Mouse (Mus musculus) mouse embryonic stem cell (cell line): ENCODE measurements around the gene Slc22a19.
"Not testable (repeated sequence)": the region's sequence is repeated elsewhere in the genome, so short reads cannot be mapped to it uniquely, and the experiment has no call there.

Experiments used
- in situ Hi-C, 2 experiments: fragments of 300-500 bp; cut with MboI; formaldehyde crosslinking; loops; 1 replicate in 1 of 2; 3 replicates in 1 of 2; pipeline ENCODE4 v1.14.3; 2019 to 2020; ENCODE audit warnings: low sequenced_read_pairs in 2 of 2, low pct_unique_long_range_greater_than_20kb in 1 of 2, mixed read lengths in 1 of 2; ENCODE audit not compliant: unreplicated experiment in 1 of 2

Slc22a19 gene

DNA sequence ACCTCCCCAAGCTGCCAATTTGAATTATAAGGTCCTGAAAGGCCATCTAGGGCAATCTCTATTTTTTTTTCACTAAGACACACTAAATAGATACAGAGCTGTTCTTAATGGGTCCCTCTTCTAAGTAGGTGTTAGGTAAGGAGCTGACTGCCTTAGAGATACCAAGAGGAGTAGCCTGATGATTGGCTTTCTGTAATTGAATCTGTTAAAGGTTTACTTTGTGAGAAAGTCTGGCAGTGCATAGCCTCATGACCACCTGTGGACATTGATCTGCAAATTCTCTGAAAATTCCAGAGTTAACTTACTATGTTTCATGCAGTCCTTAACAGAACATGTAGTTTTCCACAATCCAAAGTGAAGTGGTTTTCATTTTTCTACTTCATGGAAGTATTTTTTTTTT lies at the start of gene Slc22a19:
TSS of gene Slc22a19 (minus strand) at position 163 of the 400 bp plus-strand sequence.
- in situ Hi-C loops: no loop called here

DNA sequence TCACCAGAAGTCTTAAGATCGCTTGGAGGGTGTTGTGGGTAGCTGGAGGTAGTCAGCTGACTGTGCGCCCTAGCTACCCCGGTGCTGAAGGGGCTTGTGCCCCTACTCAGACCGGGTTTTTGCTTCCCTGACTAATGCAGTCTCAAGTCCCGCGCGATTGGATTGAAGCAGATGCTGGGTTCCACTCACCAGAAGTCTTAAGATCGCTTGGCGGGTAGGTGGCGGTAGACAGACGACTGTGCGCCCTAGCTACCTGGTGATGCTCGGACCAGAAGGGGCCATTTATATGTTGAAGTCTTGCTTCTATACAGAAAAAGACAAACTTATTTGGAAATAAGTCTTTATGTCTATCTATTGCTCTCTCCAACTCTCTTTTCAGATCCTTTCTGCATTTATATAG lies 42.3 kb upstream of the Slc22a19 start:
- in situ Hi-C loops: not testable (repeated sequence)

DNA sequence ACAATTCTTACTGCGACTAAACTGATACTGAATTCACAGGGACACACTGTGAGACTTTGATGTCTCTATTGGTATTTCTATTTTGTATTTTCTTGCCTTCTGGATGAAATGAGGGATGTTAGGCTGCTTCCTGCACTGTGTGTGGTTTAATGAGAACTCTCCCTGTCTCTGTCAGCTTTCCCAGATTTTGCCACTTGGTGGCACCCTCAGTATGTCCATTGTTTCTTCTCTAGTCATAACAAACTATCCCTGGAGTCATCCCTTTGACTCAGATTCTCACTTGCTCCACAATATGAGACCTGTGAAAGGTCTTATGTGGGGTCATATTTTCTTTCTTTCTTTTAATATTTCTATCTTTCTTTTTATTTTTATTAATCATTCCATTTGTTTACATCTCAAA lies 18.4 kb upstream of the Slc22a19 start:
- in situ Hi-C loops: no loop called here

DNA sequence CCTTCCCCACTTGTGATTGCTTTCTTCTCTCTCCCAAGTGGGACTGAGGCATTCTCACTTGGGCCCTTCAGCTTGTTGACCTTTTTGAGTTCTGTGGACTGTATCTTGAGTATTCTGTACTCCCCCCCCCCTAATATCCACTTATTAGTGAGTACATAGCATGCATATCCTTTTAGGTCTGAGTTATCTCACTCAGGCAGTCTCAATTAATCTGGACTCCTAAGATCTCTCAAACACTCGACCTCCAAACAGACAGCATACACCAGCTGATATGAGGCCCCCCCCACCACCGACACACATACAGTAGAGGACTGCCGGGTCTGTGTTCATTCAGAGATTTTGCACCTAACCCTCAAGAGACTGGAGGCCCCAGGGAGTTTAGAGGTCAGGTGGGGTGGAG lies 18.0 kb downstream of the Slc22a19 start:
- in situ Hi-C loops: not testable (repeated sequence)

DNA sequence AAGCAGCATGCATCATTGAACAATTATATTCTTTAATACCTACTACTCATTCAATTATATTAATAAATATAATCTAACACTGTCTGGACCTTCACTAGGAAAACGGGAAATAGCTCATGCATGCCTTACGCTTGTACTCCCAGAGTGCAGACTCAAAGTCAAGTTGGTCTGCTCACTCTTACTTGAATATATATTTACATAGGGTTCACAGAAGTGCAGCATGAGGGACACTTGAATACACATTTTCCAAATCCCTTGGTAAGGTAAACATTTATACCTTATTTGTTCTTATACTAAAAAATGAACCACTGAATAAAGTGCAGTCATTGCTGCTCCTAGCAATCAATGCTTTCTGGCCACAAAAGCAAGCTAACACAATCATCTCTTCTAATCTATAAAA lies 19.9 kb downstream of the Slc22a19 start:
- in situ Hi-C loops: no loop called here

DNA sequence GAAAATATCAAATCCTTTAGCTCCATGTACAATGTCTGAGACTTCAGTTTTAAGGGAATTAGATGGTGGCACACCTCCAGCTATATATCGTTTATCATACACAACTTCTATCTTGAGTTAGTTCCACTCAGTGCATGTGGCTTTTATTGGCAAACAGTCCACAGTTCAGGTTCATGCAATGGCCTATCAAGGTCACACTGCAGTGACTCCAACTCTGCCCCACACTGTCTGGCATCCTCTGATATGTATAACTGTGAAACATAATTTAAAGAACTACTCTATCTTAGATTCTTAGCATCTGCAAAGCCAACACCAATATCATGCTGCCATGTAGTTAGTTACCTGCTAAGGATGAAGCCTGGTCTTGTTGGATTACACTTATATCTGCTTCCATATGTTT lies 23.1 kb downstream of the Slc22a19 start:
- in situ Hi-C loops: no loop called here

DNA sequence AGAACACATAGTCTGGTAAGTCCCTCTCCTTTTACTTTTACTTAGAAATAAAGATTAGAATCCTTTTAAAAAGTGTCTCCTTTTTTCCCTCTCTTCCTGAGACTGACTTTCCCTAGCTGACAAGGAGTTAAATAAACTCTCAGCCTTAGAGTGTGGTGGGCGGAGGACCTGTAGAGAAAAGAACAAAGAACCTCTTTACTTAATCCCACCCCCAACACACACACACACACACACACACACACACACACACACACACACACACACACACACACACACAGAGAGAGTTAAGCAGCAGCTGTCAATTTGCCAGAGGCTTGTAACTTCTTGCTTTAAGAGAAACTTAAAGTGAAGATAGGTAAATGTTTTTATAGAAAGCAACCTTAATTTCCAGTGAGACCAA lies 39.1 kb downstream of the Slc22a19 start:
- in situ Hi-C loops: no loop called here

DNA sequence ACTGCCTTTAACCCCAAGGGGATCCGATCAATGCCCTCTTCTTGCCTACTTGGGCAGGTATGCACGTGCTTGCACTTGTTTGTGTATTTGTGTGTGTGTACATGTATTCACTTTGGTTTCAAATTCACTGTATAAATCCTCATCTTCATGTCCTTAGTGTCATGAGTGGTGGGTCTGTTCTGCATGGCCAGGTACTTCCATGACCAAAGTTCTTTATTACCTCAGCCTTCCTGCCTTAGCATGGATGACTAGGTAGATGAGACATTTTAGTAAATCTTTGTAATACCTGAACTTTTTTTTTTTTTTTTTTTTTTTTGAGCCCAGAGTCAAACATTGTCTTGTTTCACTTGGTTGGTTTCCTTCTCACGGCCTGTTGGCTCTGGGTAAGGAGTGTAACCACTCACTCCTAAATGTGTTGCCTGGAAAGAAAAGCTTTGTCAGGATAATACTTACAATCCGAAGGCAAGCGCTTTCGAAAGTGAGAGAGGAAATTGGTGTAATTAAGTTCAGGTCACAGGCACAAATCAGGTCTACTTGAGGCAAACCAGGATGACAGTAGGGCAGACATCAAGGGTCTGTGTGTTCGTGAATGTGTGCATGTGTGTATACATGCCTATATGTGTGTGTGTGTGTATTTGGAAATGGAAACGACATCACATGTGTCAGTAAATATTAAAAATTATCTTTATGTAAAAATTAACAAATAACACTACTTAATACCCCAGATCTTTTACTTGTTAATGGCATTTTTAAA lies 62.0 kb downstream of the Slc22a19 start:
- in situ Hi-C loops: no loop called here

DNA sequence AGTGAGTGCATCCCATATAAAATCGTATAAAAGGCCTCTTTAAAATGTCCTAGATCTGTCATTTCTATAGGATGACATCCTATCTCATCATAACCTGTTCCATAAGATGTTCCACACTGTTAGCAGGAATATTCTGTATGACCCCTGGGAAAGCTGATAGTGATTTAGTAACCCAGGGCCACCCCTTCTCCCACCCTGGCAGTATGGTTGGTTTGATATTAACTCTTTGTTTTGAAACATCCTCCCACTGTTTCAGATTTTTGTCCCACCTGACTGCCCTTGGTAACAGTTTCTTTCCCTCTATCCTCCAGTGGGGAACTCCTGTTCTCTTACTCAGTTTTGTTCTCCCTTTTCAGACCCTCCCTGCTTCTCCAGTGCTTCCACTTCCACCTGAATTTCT lies 77.3 kb downstream of the Slc22a19 start:
- in situ Hi-C loops: no loop called here

DNA sequence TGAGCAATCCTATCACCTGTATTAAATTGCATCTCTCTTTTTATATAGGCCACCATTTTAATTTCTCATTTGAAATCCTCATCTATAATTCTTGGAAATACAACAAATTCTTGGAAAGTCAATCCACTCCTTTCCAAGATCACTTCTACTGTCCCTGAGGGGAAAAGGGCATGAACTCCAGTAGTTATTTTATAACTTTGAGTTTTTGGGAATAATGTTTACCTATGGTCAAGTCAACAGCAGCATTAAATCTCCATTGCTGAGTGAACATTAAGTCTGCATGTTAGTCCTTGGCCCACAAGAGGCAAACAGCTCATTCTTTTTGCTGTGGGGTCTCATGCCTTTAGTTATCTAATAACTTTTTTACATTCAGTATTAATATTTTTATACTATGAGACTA lies 78.1 kb downstream of the Slc22a19 start:
- in situ Hi-C loops: no loop called here
